Mouse (Mus musculus): ENCODE results near the gene Fbxl16. TPM values are rescaled to one million over a fixed set of nuclear protein-coding genes. Genes with fewer than 3 reads are reported as not detected.

The Fbxl16 gene
- total and polyA plus RNA-seq, 3 experiments, result not detected

DNA sequence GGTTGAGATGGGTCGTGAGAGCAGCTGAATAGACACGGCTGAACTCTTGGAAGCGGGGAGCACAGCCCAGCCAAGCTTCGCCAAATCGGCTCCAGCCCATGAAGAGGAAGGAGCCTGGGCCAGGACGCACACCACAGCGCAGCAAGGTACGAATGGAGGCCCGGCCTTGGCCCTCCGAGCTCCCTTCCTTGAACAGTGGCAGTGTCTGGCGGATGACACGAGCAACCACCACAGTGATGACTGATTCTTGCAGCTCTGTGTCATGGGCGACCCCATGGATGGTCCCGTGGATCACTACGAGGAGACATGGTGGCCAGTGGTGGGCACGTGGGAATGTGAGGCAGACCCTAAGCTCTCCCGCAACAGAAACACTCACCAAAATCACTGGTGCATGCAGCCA lies 13.9 kb upstream of the Fbxl16 start:
- Histone ChIP-seq H3K9ac (ENCODE audit: insufficient read depth, low read depth) (no peak overlapping the region), H3K9me3 (replicated peaks; ENCODE audit: low read length) (peaks cover 2% of the 10 kb centered on the region), H3K4me1 (ENCODE audit: control insufficient read depth in 1 of 2, insufficient read depth in 2 of 2) (peaks cover 14 to 35% of the 10 kb centered on the region in 2 experiments), H3K79me2 (replicated peaks; ENCODE audit: control insufficient read depth, extremely low read depth, insufficient read depth, poor library complexity, severe bottlenecking) (0 out of 2 replicates have a peak, but pooled peaks cover 3% of the 10 kb centered on the region), H3K27me3 (replicated peaks) (peaks cover 17% of the 10 kb centered on the region), H3K36me3 (replicated peaks in 1 of 2; ENCODE audit: control insufficient read depth in 1 of 2, insufficient read depth in 1 of 2, low read length in 1 of 2) (peaks cover 0 to 15% of the 10 kb centered on the region in 2 experiments), H3K4me2 (ENCODE audit: insufficient read depth, low read depth, poor library complexity, severe bottlenecking) (no peak overlapping the region), H3K27ac (ENCODE audit: insufficient read depth, low read depth) (no peak overlapping the region), H3K4me3 (replicated peaks in 1 of 3; ENCODE audit: low read depth in 2 of 3, low read length in 2 of 3, poor library complexity in 1 of 3) (no peak overlapping the region)
- in situ Hi-C loops (cut with MboI; ENCODE audit: low pct_ligation_motif_present, low pct_unique_long_range_greater_than_20kb, low sequenced_read_pairs) (loop anchor here (10.0 kb wide), 1 partner anchor 60 kb away; the partner anchor contains the start of gene Mslnl), dilution Hi-C loops (cut with MboI; ENCODE audit: extremely low pct_ligation_motif_present, extremely low pct_unique_long_range_greater_than_20kb, low sequenced_read_pairs) (no loop called here)
- no peak for DNase-seq (ENCODE audit: extremely low read depth)
- TF ChIP-seq POLR2A (IDR thresholded peaks at IDR 0.05; ENCODE audit: low read depth, low read length), result no peak
- no peak for TF ChIP-seq JUN (IDR thresholded peaks at IDR 0.05; ENCODE audit: insufficient read depth, low read depth, low read length)
- no peak for TF ChIP-seq GABPA (IDR thresholded peaks at IDR 0.05; ENCODE audit: insufficient replicate concordance, low read depth, low read length)
- TF ChIP-seq E2F4 (IDR thresholded peaks at IDR 0.05; ENCODE audit: insufficient replicate concordance, low read depth, low read length), result no peak
- TF ChIP-seq MAFK (IDR thresholded peaks at IDR 0.05; ENCODE audit: insufficient replicate concordance, low read length), result no peak
- TF ChIP-seq RCOR1 (conservative IDR thresholded peaks at IDR 0.05; ENCODE audit: low read depth, low read length), result no peak
- no peak for TF ChIP-seq NRF1 (IDR thresholded peaks at IDR 0.05; ENCODE audit: low read depth, low read length)
- TF ChIP-seq KAT2A (IDR thresholded peaks at IDR 0.05; ENCODE audit: insufficient replicate concordance, low read length), result no peak
- TF ChIP-seq TCF12 (IDR thresholded peaks at IDR 0.05; ENCODE audit: low read depth, low read length), result no peak
- TF ChIP-seq POLR2AphosphoS2 (IDR thresholded peaks at IDR 0.05; ENCODE audit: low read depth, low read length), result no peak
- no peak for TF ChIP-seq TBP (conservative IDR thresholded peaks at IDR 0.05; ENCODE audit: low read depth, low read length)
- TF ChIP-seq ZNF384 (IDR thresholded peaks at IDR 0.05; ENCODE audit: low read depth, low read length), result no peak
- TF ChIP-seq USF2 (conservative IDR thresholded peaks at IDR 0.05; ENCODE audit: low read depth, low read length), result no peak
- TF ChIP-seq RAD21 (IDR thresholded peaks at IDR 0.05; ENCODE audit: low read depth, low read length), result no peak
- no peak for TF ChIP-seq USF1 (IDR thresholded peaks at IDR 0.05; ENCODE audit: low read depth, low read length)

DNA sequence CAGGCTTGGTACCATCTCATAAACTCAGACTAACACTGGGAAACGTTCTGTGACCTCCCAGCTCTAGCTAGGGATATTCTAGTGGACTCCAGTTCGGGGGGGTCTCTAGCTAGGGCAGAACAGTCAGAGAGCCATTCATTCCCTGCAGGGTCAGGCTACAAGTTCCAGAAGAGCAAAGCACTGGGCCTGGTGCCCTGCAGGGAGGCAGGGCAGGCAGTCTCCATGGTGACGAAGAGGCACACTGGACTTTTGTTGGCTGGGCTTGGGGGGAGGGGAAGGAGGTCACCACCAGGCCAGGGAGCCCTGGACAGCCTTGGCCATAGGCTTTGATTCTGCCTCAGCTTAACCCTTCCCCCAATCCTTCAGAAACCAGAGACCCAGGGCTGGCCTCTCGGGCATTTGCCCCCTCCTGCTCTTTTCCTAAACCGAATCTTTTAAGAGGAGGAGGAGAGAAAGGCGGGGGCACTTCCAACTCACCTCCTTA lies 13.2 kb upstream of the Fbxl16 start, which contains the start of gene AC134908.4:
Gene AC134908.4, minus strand, starts transcription at position 51 of the 484 bp plus-strand sequence.
- H3K79me2 ChIP-seq (replicated peaks; ENCODE audit: control insufficient read depth, extremely low read depth, insufficient read depth, poor library complexity, severe bottlenecking), result 0 out of 2 replicates have a peak, but pooled peaks cover 3% of the 10 kb centered on the region
- peak within 1 kb of the TSS; percentile 64 to 78 (median 67) for H3K4me3 ChIP-seq (replicated peaks in 1 of 3; ENCODE audit: low read depth in 2 of 3, low read length in 2 of 3, poor library complexity in 1 of 3)
- in situ Hi-C loops (cut with MboI; ENCODE audit: low pct_ligation_motif_present, low pct_unique_long_range_greater_than_20kb, low sequenced_read_pairs), result loop anchor here (10.0 kb wide), 1 partner anchor 61 kb away; the partner anchor contains the start of gene Mslnl
- dilution Hi-C loops (cut with MboI; ENCODE audit: extremely low pct_ligation_motif_present, extremely low pct_unique_long_range_greater_than_20kb, low sequenced_read_pairs), result no loop called here
- H3K4me2 ChIP-seq (ENCODE audit: insufficient read depth, low read depth, poor library complexity, severe bottlenecking), result peak within 1 kb of the TSS; percentile 75
- peak within 1 kb of the TSS; percentile 81 for H3K9ac ChIP-seq (ENCODE audit: insufficient read depth, low read depth)
- H3K27me3 ChIP-seq (replicated peaks), result peaks cover 20% of the 10 kb centered on the region
- H3K27ac ChIP-seq (ENCODE audit: insufficient read depth, low read depth), result no peak within 1 kb of the TSS
- TF ChIP-seq MAX (IDR thresholded peaks at IDR 0.05; ENCODE audit: low read length) (no peak), NRF1 (IDR thresholded peaks at IDR 0.05; ENCODE audit: low read depth, low read length) (no peak), USF1 (IDR thresholded peaks at IDR 0.05; ENCODE audit: low read depth, low read length) (no peak)
- H3K36me3 ChIP-seq (replicated peaks in 1 of 2; ENCODE audit: control insufficient read depth in 1 of 2, insufficient read depth in 1 of 2, low read length in 1 of 2), result peaks cover 0 to 11% of the 10 kb centered on the region in 2 experiments
- DNase-seq (ENCODE audit: extremely low read depth), result no peak
- H3K4me1 ChIP-seq (ENCODE audit: control insufficient read depth in 1 of 2, insufficient read depth in 2 of 2), result peaks cover 14 to 32% of the 10 kb centered on the region in 2 experiments
- peaks cover 2% of the 10 kb centered on the region for H3K9me3 ChIP-seq (replicated peaks; ENCODE audit: low read length)

Data from CH12.LX (cell line).